Mouse (Mus musculus) cerebellum, adult 11 months (tissue): ENCODE data around the gene Tspan2.
A peak's percentile ranks its signal among the peaks of the same experiment; 100 is the strongest.

Source experiments
- DNase-seq: peaks from one replicate; pipeline ENCODE4 v3.0.0; 2022

Gene Tspan2

GRCm38 (mm10) chr3:102735031-102735558 is 766 bp downstream of the Tspan2 start:
- DNase-seq, result no peak

GRCm38 (mm10) chr3:102735638-102736037 is 1.3 kb downstream of the Tspan2 start:
- no peak for DNase-seq

GRCm38 (mm10) chr3:102736436-102736835 is 2.1 kb downstream of the Tspan2 start:
- DNase-seq, result no peak

GRCm38 (mm10) chr3:102737106-102737505 is 2.8 kb downstream of the Tspan2 start:
- no peak for DNase-seq

- no peak for DNase-seq
These were observed 4.0 kb downstream of the Tspan2 start for GRCm38 (mm10) chr3:102738161-102738901.

GRCm38 (mm10) chr3:102738926-102739325 is 4.6 kb downstream of the Tspan2 start:
- DNase-seq, result no peak

GRCm38 (mm10) chr3:102742725-102743124 is 8.4 kb downstream of the Tspan2 start:
- DNase-seq, result no peak

GRCm38 (mm10) chr3:102743202-102743601 is 8.9 kb downstream of the Tspan2 start:
- no peak for DNase-seq

- DNase-seq, result no peak
These were observed 9.6 kb downstream of the Tspan2 start for GRCm38 (mm10) chr3:102743781-102744471.

- DNase-seq, result no peak
These were observed 10.3 kb downstream of the Tspan2 start for GRCm38 (mm10) chr3:102744657-102745056.

- no peak for DNase-seq
These were observed 11.8 kb downstream of the Tspan2 start for GRCm38 (mm10) chr3:102746174-102746573.

- no peak for DNase-seq
These were observed 13.7 kb downstream of the Tspan2 start for GRCm38 (mm10) chr3:102748038-102748437.

GRCm38 (mm10) chr3:102748686-102749085 is 14.4 kb downstream of the Tspan2 start:
- no peak for DNase-seq

GRCm38 (mm10) chr3:102751136-102751535 is 16.8 kb downstream of the Tspan2 start:
- DNase-seq, result no peak

- no peak for DNase-seq
These were observed 17.2 kb downstream of the Tspan2 start for GRCm38 (mm10) chr3:102751536-102751935.

- DNase-seq, result no peak
These were observed 17.7 kb downstream of the Tspan2 start for GRCm38 (mm10) chr3:102752053-102752452.

GRCm38 (mm10) chr3:102752457-102752856 is 18.1 kb downstream of the Tspan2 start:
- no peak for DNase-seq

GRCm38 (mm10) chr3:102755801-102756200 is 21.5 kb downstream of the Tspan2 start:
- no peak for DNase-seq

GRCm38 (mm10) chr3:102757019-102757418 is 22.7 kb downstream of the Tspan2 start:
- DNase-seq, result no peak

GRCm38 (mm10) chr3:102760236-102760635 is 25.9 kb downstream of the Tspan2 start:
- no peak for DNase-seq

GRCm38 (mm10) chr3:102762388-102762787 is 28.1 kb downstream of the Tspan2 start:
- no peak for DNase-seq

GRCm38 (mm10) chr3:102763713-102764400 is 29.5 kb downstream of the Tspan2 start:
- DNase-seq, result peak; percentile 49

- DNase-seq, result no peak
These were observed 30.5 kb downstream of the Tspan2 start for GRCm38 (mm10) chr3:102764850-102765249.

- peak; percentile 44 for DNase-seq
These were observed 38.7 kb downstream of the Tspan2 start for GRCm38 (mm10) chr3:102773018-102773417.
